Mouse (Mus musculus): ENCODE results near the gene Ankrd61. TPM values are rescaled to one million over a fixed set of nuclear protein-coding genes. Genes with fewer than 3 reads are reported as not detected.
A peak's percentile ranks its signal among the peaks of the same experiment; 100 is the strongest.

Gene Ankrd61
- polyA plus RNA-seq, 1 experiment from 2014 or later = 0.54 TPM

DNA sequence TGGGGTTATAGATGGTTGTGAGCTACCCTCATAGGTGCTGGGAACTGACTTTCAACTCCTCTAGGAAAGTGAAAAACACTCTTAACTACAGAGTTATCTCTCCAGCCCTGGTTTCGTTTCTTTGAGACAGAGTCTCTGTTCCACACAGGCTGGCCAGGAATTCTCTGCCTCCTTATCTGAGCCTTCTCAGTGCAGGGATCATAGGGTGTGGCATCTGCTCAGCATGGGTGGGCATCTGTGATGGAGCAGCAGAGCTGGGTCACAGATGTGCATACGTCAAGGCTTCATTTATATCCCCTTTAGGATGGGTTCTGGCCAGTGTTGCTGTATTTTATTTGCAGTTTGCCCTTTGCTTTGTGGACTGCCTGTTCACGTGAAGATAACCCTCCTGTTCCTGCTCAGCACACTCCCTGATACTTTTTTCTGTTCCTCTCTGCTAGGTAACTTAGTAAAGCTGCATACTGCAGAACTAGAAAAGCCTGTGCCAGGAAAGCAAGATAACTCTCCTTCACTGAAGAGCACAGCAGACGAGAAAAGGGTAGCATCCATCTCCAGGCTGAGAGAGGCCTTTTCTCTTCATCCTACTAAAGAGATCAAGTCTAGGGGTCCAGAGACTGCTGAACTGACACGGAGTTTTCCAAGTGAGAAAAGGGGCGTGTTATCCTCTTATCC lies 27.4 kb upstream of the Ankrd61 start:
- Histone ChIP-seq H3K4me1 (peaks cover 20% of the 10 kb centered on the region), H3K9ac (peak overlapping the region; percentile 47), H3K27ac (peak overlapping the region; percentile 90), H3K36me3 (peaks cover 98% of the 10 kb centered on the region), H3K27me3 (replicated peaks) (no peaks in the 10 kb centered on the region), H3K4me3 (peak overlapping the region; percentile 8; the same call in 1 of the 2 replicates), H3K4me2 (peak overlapping the region; percentile 54), H3K9me3 (replicated peaks) (no peaks in the 10 kb centered on the region)
- WGBS (ENCODE audit: insufficient replicate concordance) = 43% methylated on average over 6 of the region's 6 CpGs
- ATAC-seq = peak; percentile 100

DNA sequence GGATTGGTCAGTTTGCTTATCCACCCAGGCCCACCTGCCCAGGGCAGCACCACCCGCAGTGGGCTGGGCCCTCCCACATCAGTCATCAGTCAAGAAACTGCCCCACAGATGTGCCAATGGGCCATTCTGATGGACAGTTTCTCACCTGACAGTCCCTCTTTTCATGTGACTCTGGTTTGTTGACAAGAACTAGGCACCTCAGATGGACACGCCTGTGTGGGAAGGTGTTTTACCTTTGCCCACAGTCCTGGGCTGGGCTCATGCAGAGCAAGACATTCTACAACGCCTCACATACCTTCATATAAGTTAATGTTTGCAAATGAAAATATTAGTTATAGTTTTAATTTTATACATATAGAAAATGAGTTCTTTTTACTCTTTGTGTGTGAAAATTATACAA lies 20.6 kb upstream of the Ankrd61 start:
- Histone ChIP-seq H3K9ac (no peak overlapping the region), H3K9me3 (replicated peaks) (no peaks in the 10 kb centered on the region), H3K4me3 (no peak overlapping the region), H3K4me1 (no peaks in the 10 kb centered on the region), H3K27ac (no peak overlapping the region), H3K4me2 (no peak overlapping the region), H3K36me3 (peaks cover 93% of the 10 kb centered on the region), H3K27me3 (replicated peaks) (no peaks in the 10 kb centered on the region)
- ATAC-seq = no peak
- 82% methylated on average over 3 of the region's 3 CpGs for WGBS (ENCODE audit: insufficient replicate concordance)

DNA sequence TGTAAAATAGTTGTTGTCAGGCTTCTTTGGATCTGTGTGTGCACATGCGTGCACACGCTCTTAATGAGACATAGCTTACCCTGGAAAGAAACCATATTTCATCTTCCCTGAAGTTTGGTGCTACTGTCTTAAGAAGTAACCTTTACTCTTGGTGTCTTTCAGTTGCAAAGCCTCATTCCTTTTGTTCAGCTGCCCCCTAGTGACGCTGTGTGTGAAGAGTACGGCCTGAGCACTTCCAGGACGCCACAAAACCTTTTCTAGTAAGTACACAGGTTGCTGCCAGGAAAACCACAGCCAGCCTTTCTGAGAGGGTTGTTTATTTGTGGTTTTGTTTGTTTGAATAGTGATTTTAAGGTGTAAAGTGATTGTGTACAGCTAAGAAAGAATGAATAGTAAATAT lies 19.9 kb upstream of the Ankrd61 start:
- Histone ChIP-seq H3K4me2 (no peak overlapping the region), H3K9ac (no peak overlapping the region), H3K4me1 (no peaks in the 10 kb centered on the region), H3K27me3 (replicated peaks) (no peaks in the 10 kb centered on the region), H3K36me3 (peaks cover 92% of the 10 kb centered on the region), H3K9me3 (replicated peaks) (no peaks in the 10 kb centered on the region), H3K4me3 (no peak overlapping the region), H3K27ac (no peak overlapping the region)
- 58% methylated on average over 5 of the region's 5 CpGs for WGBS (ENCODE audit: insufficient replicate concordance)
- peak; percentile 55; the same call in 1 of the 2 replicates for ATAC-seq

DNA sequence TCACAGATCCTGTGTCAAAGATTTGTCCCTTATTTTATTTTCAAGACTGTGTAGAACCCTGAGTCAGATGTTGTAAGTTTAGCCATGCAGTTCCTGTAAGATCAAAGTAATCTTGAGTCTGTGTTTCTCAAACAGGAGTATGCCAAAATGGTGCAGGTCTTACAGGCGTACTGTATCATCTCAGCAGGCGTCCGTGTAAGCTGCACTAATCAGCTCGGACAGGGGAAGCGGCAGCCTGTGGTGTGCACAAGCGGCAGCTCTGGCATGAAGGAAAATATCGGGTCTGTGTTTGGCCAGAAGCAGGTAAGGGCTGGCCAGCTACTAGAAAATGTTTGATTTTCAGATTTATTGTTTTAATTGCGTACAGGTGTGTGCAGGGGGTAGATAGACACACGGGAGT lies 18.7 kb upstream of the Ankrd61 start:
- H3K36me3 ChIP-seq = peaks cover 91% of the 10 kb centered on the region
- H3K27me3 ChIP-seq (replicated peaks) = no peaks in the 10 kb centered on the region
- 91% methylated on average over 9 of the region's 9 CpGs for WGBS (ENCODE audit: insufficient replicate concordance)
- no peak overlapping the region for H3K4me3 ChIP-seq
- no peak for ATAC-seq
- no peak overlapping the region for H3K9ac ChIP-seq
- no peak overlapping the region for H3K27ac ChIP-seq
- peaks cover 9% of the 10 kb centered on the region for H3K4me1 ChIP-seq
- H3K9me3 ChIP-seq (replicated peaks) = no peaks in the 10 kb centered on the region
- no peak overlapping the region for H3K4me2 ChIP-seq

DNA sequence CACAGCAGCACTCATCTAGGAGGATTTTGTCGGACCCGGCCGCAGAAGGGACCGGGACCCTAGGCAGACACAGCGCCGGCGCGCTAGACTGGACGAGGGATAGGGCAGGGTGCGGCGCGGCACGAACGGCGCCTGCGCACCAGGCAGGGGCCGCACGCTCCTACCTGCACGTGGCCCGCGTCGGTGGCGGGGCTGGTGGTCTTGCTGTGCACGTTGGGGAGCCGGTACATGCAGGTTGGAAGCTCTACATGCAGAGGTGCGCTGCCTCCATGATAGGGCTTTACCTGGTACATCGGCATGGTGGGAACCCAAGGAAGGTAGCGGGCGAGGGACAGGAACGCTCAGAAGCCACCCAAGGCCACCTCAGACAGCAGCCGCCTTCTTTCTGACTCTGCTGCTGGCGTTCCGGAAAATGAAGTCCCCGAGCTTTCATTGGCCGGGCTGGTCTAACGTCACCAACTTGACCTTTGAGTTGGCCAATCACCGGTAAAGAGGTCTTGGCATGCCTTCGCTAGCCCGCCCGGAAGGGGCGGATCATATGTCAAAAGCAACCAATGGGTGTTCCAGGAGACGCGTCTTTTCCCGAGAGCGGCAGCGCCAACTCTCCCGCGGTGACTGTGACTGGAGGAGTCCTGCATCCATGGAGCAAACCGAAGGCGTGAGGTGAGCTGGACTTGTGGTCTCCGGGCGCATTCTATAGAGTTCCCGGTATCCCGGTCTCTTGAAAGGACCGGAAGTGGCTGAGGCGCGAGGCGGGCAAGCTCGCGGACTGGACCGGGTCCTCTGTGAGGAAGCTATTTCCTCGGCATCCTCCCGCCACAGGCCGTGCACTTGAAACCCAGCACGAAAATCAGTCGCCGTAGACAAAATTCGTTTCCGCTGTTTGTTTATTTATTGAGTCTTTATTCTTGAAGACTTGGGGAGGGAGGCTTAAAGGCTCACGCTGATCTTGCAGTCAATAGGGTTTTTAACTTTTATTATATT lies 12.2 kb upstream of the Ankrd61 start, which contains the start of the genes Aimp2 and Pms2:
TSS of gene Aimp2 (minus strand) at position 431 of the 984 bp plus-strand sequence.
TSS of gene Pms2 (plus strand) at position 548 of the 984 bp plus-strand sequence.
- Histone ChIP-seq H3K4me2 (peak within 1 kb of the TSS; percentile 93), H3K9me3 (replicated peaks) (no peaks in the 10 kb centered on the region), H3K36me3 (peaks cover 62% of the 10 kb centered on the region), H3K27me3 (replicated peaks) (no peaks in the 10 kb centered on the region), H3K4me1 (peaks cover 39% of the 10 kb centered on the region), H3K4me3 (peak within 1 kb of the TSS; percentile 74), H3K9ac (peak within 1 kb of the TSS; percentile 84), H3K27ac (peak within 1 kb of the TSS; percentile 98)
- WGBS (ENCODE audit: insufficient replicate concordance) = under 1% methylated on average over 70 of the region's 70 CpGs
- peak; percentile 96 for ATAC-seq

DNA sequence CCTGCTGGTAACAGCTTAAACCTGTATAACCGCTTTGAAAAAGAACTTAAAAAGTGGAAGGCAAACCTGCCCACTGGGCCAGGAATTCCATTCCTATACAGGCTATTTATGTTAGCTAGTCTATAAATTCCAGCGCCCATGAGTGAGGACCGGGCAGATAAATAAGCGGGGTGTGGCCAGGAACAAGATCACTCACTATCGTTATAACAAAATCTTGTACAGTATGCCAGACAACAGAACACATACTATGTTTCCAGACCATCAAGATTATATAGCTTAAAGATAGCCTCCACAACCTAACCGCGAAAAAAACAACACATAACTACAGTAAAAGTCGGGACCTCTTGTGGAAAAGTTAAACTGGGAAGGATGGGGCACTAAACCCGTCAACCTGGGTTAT lies 11.4 kb upstream of the Ankrd61 start:
- peak overlapping the region; percentile 98 for H3K27ac ChIP-seq
- peaks cover 47% of the 10 kb centered on the region for H3K4me1 ChIP-seq
- H3K4me3 ChIP-seq = peak overlapping the region; percentile 74
- no peaks in the 10 kb centered on the region for H3K9me3 ChIP-seq (replicated peaks)
- 2% methylated on average over 9 of the region's 9 CpGs for WGBS (ENCODE audit: insufficient replicate concordance)
- peaks cover 64% of the 10 kb centered on the region for H3K36me3 ChIP-seq
- ATAC-seq = peak; percentile 46
- H3K9ac ChIP-seq = peak overlapping the region; percentile 84
- H3K27me3 ChIP-seq (replicated peaks) = no peaks in the 10 kb centered on the region
- H3K4me2 ChIP-seq = peak overlapping the region; percentile 93

DNA sequence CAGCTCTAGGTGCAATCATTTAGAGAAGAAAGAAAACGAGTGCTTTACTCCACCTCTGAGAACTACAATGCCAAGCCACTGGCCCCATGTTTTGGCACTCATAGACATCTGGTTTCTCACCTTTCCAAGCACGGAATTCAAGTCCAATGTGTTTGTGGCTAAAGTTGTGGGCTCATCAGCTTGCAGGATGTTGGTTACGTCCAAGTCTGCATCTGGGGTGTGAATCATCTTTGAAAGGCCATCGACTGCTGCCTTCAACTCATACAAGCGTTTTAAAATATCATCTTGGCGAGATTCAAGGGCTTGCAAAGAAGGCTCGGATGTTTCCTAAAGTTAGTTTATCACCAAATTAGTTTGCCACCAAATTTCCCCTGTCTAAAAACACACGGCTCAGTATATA lies 8.9 kb upstream of the Ankrd61 start:
- Histone ChIP-seq H3K4me3 (no peak overlapping the region), H3K9ac (no peak overlapping the region), H3K36me3 (peaks cover 67% of the 10 kb centered on the region), H3K27me3 (replicated peaks) (no peaks in the 10 kb centered on the region), H3K4me2 (no peak overlapping the region), H3K9me3 (replicated peaks) (no peaks in the 10 kb centered on the region), H3K4me1 (peaks cover 56% of the 10 kb centered on the region), H3K27ac (0 out of 2 replicates have a peak overlapping the region, but pooled peaks have one; percentile 68)
- no peak for ATAC-seq
- WGBS (ENCODE audit: insufficient replicate concordance) = 84% methylated on average over 8 of the region's 8 CpGs

DNA sequence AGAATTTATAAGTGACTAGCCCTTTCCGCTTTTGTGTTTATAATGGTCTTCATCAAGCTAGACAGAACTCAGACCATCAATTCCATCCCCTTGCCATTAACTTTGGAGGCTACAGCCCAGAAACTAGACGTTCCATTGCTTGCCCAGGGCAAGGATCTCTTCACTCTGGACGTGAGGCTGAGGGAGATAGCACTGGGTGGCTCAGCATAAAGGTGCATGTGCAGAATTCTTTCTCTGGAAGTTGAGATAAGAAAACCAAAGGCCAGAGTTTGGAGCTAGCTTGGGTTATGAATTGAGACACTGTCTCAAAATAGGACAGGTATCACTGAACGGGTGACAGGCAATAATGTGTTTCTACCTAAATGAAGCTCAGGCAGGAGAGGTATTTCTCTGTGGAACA lies 6.3 kb upstream of the Ankrd61 start:
- Histone ChIP-seq H3K27ac (peak overlapping the region; percentile 53; the same call in 1 of the 2 replicates), H3K4me1 (peaks cover 45% of the 10 kb centered on the region), H3K27me3 (replicated peaks) (no peaks in the 10 kb centered on the region), H3K4me2 (no peak overlapping the region; the same call in 1 of the 2 replicates), H3K9me3 (replicated peaks) (no peaks in the 10 kb centered on the region), H3K36me3 (peaks cover 93% of the 10 kb centered on the region), H3K9ac (0 out of 2 replicates have a peak overlapping the region, but pooled peaks have one; percentile 0), H3K4me3 (no peak overlapping the region)
- ATAC-seq = peak; percentile 74
- WGBS (ENCODE audit: insufficient replicate concordance) = 37% methylated on average over 4 of the region's 4 CpGs

DNA sequence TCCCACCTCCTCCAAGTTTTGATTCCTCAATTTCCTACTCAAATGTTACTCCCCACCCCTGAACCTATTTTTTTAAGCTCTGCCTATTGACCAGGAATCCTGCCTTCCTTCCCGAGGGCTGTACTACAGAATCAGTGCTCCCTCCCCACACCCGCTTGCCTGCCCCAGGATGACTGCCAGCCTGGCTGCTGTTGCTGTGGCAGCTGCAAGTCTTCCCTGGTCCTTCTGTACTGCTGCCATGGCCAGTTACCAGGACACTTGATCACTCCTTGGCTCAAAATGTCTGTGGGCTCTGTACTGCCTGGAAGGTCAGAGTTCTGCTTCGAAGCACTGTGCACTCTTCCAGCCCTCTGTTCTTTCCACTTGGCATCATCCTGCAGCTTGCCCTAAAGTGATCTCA lies 4.6 kb upstream of the Ankrd61 start:
- no peaks in the 10 kb centered on the region for H3K9me3 ChIP-seq (replicated peaks)
- no peaks in the 10 kb centered on the region for H3K27me3 ChIP-seq (replicated peaks)
- H3K36me3 ChIP-seq = peaks cover 100% of the 10 kb centered on the region
- H3K4me2 ChIP-seq = no peak overlapping the region
- H3K4me1 ChIP-seq = peaks cover 28% of the 10 kb centered on the region
- WGBS (ENCODE audit: insufficient replicate concordance) = 90% methylated on average over 3 of the region's 3 CpGs
- H3K9ac ChIP-seq = no peak overlapping the region
- no peak for ATAC-seq
- no peak overlapping the region for H3K4me3 ChIP-seq
- no peak overlapping the region for H3K27ac ChIP-seq

DNA sequence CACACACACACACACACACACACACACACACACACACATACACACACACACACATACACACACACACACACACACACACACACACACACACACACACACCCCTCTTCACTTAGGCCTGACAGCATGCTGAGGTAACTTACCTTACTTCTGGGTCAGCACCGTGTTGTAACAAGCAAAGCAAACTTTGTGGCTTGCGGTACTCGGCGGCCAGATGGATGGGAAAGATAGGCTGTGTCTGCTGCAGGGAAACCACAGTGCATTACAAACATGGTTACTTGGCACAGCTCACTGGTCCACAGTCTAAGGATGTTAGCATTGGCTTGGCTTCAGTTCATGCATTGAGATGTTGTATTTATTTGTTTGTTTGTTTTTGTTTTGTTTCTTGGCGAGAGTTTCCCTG lies 4.1 kb downstream of the Ankrd61 start:
- Histone ChIP-seq H3K36me3 (peaks cover 100% of the 10 kb centered on the region), H3K27me3 (replicated peaks) (no peaks in the 10 kb centered on the region), H3K4me1 (peaks cover 31% of the 10 kb centered on the region), H3K9me3 (replicated peaks) (no peaks in the 10 kb centered on the region), H3K27ac (no peak overlapping the region), H3K4me2 (no peak overlapping the region), H3K9ac (no peak overlapping the region), H3K4me3 (no peak overlapping the region)
- 24% methylated on average over 5 of the region's 5 CpGs for WGBS (ENCODE audit: insufficient replicate concordance)
- ATAC-seq = peak; percentile 68

DNA sequence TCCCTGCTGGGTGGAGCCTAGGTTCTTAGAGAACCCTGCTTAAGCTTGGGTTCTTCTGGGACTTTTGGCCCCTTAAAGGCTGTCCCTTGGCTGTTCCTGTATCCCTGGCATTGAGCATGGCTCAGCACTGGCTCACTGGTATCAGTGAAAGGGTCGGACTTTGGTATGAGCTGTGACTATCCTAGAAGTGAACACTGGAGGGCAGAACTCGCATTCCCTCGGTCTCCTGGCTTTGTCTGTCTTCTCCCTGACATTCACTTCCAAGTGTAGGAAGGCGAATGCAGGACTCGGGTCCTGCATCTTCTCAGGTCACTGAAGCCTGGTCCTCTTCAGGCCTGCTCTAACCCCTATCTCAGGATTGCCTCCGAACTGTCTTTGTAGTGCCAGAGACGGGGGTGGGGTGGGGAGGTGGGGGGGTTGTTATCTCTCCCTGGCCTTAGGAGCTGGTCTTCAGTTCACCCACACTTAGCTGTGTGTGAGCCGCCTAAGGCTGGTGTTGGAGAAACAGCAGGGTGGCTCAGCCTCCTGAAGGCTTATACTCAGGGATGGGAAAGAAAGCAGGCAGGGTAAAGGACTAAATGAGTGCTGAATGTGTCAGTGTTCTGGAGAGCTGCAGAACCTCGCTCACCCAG lies 5.1 kb downstream of the Ankrd61 start:
- H3K27ac ChIP-seq = peak overlapping the region; percentile 46; the same call in 1 of the 2 replicates
- H3K4me1 ChIP-seq = peaks cover 31% of the 10 kb centered on the region
- no peak overlapping the region for H3K9ac ChIP-seq
- H3K36me3 ChIP-seq = peaks cover 100% of the 10 kb centered on the region
- H3K9me3 ChIP-seq (replicated peaks) = no peaks in the 10 kb centered on the region
- peak; percentile 54 for ATAC-seq
- WGBS (ENCODE audit: insufficient replicate concordance) = 57% methylated on average over 9 of the region's 9 CpGs
- H3K27me3 ChIP-seq (replicated peaks) = no peaks in the 10 kb centered on the region
- H3K4me2 ChIP-seq = peak overlapping the region; percentile 6; the same call in 1 of the 2 replicates
- no peak overlapping the region for H3K4me3 ChIP-seq
